Mouse (Mus musculus) kidney, adult 9 months (tissue): ENCODE measurements around the gene Rnf13.

Experiments
- DNase-seq: peaks from one replicate; pipeline ENCODE4 v3.0.0; 2022

The Rnf13 gene

GRCm38 (mm10) chr3:57846662-57846911, 110.7 kb downstream of the Rnf13 start:
- no peak for DNase-seq

- DNase-seq, result peak; percentile 42
Observed at GRCm38 (mm10) chr3:57846912-57847759, 111.3 kb downstream of the Rnf13 start.

- DNase-seq, result peak; percentile 42
Observed at GRCm38 (mm10) chr3:57847760-57848185, 111.9 kb downstream of the Rnf13 start, which contains the start of gene Pfn2. TSS of gene Pfn2 (minus strand) at chr3:57848079.

- DNase-seq, result no peak
Observed at GRCm38 (mm10) chr3:57882945-57883344, 147.1 kb downstream of the Rnf13 start.
